Comparison of ENCODE assay signal across 8 mouse cellular contexts in the genomic region with DNA sequence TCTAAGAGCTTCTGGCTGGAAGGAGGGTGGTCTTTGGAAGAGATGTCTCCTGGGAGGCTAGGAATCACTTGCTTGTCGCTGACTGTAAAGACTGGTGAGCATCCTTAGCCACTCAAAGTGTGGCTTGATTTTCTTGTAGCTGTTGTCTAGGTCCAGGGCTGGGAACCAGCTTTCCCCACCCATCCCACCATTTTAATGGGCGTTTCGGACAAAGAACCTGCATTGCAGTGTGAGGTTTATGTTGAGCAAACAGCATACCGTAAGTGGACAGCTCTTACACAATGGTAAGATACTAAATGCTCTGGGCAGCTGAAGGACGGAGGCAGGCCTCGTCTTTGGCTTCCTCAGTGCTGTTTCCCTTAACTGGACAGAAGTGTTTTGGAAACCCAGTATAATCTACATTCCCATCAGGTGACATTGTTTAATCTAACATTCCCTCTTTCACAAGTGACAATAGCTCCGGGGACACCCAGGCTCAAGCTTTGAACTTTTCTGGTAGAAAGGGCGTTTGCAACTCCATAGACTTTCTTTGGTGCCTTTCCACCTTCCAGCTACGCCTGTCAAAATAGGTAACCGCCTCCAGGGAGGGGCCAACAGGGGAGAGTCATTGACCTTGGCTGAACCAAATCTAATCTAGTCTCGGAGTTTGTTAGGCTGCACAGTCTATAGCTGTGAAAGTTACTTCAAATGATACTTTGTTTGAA. TPM values are rescaled to one million over a fixed set of nuclear protein-coding genes. Genes with fewer than 3 reads are reported as not detected.
DNase-seq lines count a peak whose midpoint lies in the region.

No protein-coding gene starts in this region.

- intact Hi-C loops in heart, postnatal 10 days (cut with DNase I) = loop anchor here (5.0 to 10.0 kb wide), 9 partner anchors 67 to 1417 kb away; no protein-coding TSS in a partner anchor

- no peaks in the 10 kb centered on the region for H3K27me3 ChIP-seq in embryonic facial prominence, embryonic 10.5 days (replicated peaks; ENCODE audit: low read depth, poor library complexity, severe bottlenecking)
- H3K27me3 ChIP-seq in limb, embryonic 10.5 days (ENCODE audit: low read depth, poor library complexity, severe bottlenecking) = no peaks in the 10 kb centered on the region
- H3K27me3 ChIP-seq in midbrain, embryonic 10.5 days (ENCODE audit: low read depth, poor library complexity, severe bottlenecking) = no peaks in the 10 kb centered on the region

- peak overlapping the region; percentile 99 for H3K27ac ChIP-seq in embryonic facial prominence, embryonic 10.5 days (replicated peaks)
- no peak overlapping the region for H3K27ac ChIP-seq in limb, embryonic 10.5 days
- H3K27ac ChIP-seq in midbrain, embryonic 10.5 days (replicated peaks) = no peak overlapping the region

- peak; percentile 15 for DNase-seq in ovary, adult 18-20 months (ENCODE audit: low spot score)
- no peak for DNase-seq in ovary, postnatal 10 days (ENCODE audit: low spot score)
- DNase-seq in embryonic facial prominence, embryonic 10.5 days (ENCODE audit: low spot score) = peak; percentile 40
- peak; percentile 68 to 70 for DNase-seq in heart, postnatal 10 days
- DNase-seq in limb, embryonic 10.5 days (ENCODE audit: low spot score) = peak; percentile 43
- peak; percentile 19 for DNase-seq in midbrain, embryonic 10.5 days (ENCODE audit: low spot score)
- DNase-seq in adipocyte (ENCODE audit: low spot score) = no peak
- DNase-seq in layer of hippocampus, adult 18-20 months (ENCODE audit: low spot score in 2 of 2) = no peak

- 25% methylated on average over 11 of the region's 11 CpGs for WGBS in embryonic facial prominence, embryonic 10.5 days
- WGBS in limb, embryonic 10.5 days = 35% methylated on average over 11 of the region's 11 CpGs
- WGBS in midbrain, embryonic 10.5 days = 34% methylated on average over 11 of the region's 11 CpGs

- peaks cover 34% of the 10 kb centered on the region for H3K4me1 ChIP-seq in embryonic facial prominence, embryonic 10.5 days
- peaks cover 36% of the 10 kb centered on the region for H3K4me1 ChIP-seq in limb, embryonic 10.5 days
- H3K4me1 ChIP-seq in midbrain, embryonic 10.5 days = peaks cover 31% of the 10 kb centered on the region

- peaks cover 9% of the 10 kb centered on the region for H3K36me3 ChIP-seq in embryonic facial prominence, embryonic 10.5 days (replicated peaks)
- peaks cover 8% of the 10 kb centered on the region for H3K36me3 ChIP-seq in limb, embryonic 10.5 days
- peaks cover 8% of the 10 kb centered on the region for H3K36me3 ChIP-seq in midbrain, embryonic 10.5 days

- no peaks in the 10 kb centered on the region for H3K9me3 ChIP-seq in embryonic facial prominence, embryonic 10.5 days
- H3K9me3 ChIP-seq in limb, embryonic 10.5 days (replicated peaks) = no peaks in the 10 kb centered on the region
- H3K9me3 ChIP-seq in midbrain, embryonic 10.5 days (replicated peaks) = no peaks in the 10 kb centered on the region

- H3K4me3 ChIP-seq in embryonic facial prominence, embryonic 10.5 days = peak overlapping the region; percentile 89
- peak overlapping the region; percentile 78 for H3K4me3 ChIP-seq in limb, embryonic 10.5 days
- H3K4me3 ChIP-seq in midbrain, embryonic 10.5 days = peak overlapping the region; percentile 92

RNA-seq across cellular contexts. Expression of a gene that starts 1.7 kb away (rescaled TPM):
- 23.0 and 25.7 TPM in 2 replicates for polyA plus RNA-seq in embryonic facial prominence, embryonic 10.5 days (2016; fragmentation: Nextera tagmentation; extraction: Ambion mirVana)
- total RNA-seq in heart, postnatal 10 days (2021) = 10 to 100 TPM; 69.2 to 71.8 TPM
- polyA plus RNA-seq in limb, embryonic 10.5 days (2016; fragmentation: Nextera tagmentation; extraction: Ambion mirVana) = 23.8 and 27.5 TPM in 2 replicates
- polyA plus RNA-seq in midbrain, embryonic 10.5 days (2016; fragmentation: Nextera tagmentation; extraction: Ambion mirVana) = 20.7 and 22.4 TPM in 2 replicates
- 100 to 1,000 TPM; 143 to 150 TPM for total RNA-seq in layer of hippocampus, adult 18-20 months (2021)

Comparison
In these comparisons a context has a peak if more than half of its experiments do, and no peak if none do; other contexts are left out.
1. DNase-seq: peak in ovary, adult 18-20 months (single experiment), embryonic facial prominence, embryonic 10.5 days (single experiment), heart, postnatal 10 days (2 of 2), limb, embryonic 10.5 days (single experiment) and midbrain, embryonic 10.5 days (single experiment); none in ovary, postnatal 10 days (single experiment), adipocyte (single experiment) and layer of hippocampus, adult 18-20 months (0 of 2).
2. Peak in every context shown above with its lines, with median percentiles within 50 percentile points of each other: H3K4me3 ChIP-seq.